Mouse (Mus musculus): ENCODE data around the gene Lpcat2b. TPM values are rescaled to one million over a fixed set of nuclear protein-coding genes. Genes with fewer than 3 reads are reported as not detected.

Gene Lpcat2b
- polyA plus RNA-seq, 1 experiment: not detected

DNA sequence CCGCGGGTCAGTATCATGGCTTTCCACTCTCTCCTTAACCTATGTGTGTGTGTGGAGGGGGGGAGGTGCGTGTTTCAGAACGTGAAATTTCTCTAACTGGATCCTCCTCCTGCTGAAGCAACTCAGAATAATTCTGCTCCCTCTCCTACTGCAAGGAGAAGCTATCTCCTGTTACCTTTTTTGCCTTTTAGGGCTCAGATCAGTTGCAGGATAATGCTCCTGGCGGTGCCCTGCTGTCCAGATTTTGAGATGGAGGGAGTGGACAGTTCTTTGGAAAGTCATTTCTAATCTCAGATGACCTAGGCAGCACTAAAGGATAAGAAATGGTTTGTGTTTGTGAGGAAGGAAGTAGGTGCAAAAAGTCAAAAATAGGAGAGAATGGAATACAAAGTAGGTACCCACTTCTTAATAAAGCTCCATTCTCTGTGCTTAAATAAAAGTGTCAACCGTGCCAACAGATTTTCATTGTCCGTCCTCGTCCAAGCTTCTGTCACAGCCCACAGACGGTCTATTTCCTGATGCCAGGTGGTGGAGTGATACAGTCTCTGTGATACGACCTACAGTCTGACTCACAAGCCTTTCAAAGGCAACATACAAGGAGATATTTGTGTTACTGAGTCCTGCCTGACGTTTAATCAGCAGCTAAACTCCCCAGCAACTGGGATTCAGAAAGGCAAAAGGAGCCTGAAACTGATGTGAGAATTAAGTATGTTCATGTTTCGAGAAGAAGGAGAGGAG lies 27.2 kb upstream of the Lpcat2b start:
- WGBS: 34% methylated on average over 12 of the region's 12 CpGs
- TF ChIP-seq CTCF (IDR thresholded peaks at IDR 0.05; ENCODE audit: extremely low read depth, insufficient read depth, insufficient read length, insufficient replicate concordance): no peak
- TF ChIP-seq POLR2A (IDR thresholded peaks at IDR 0.05; ENCODE audit: low read depth, low read length): no peak
- Histone ChIP-seq H3K36me3 (ENCODE audit: control insufficient read depth, insufficient read depth, low read length) (no peaks in the 10 kb centered on the region), H3K4me1 (ENCODE audit: control insufficient read depth, insufficient read depth, insufficient read length) (peaks cover 4% of the 10 kb centered on the region), H3K27ac (ENCODE audit: insufficient read depth, low read length) (no peak overlapping the region), H3K4me3 (ENCODE audit: extremely low read depth, insufficient read depth, insufficient read length) (peak overlapping the region; percentile 41; the same call in 1 of the 2 replicates), H3K27me3 (ENCODE audit: control insufficient read depth, insufficient read depth, low read length) (peaks cover 9% of the 10 kb centered on the region)
- no peak for DNase-seq (ENCODE audit: low read depth in 1 of 2, low spot score in 2 of 2)

DNA sequence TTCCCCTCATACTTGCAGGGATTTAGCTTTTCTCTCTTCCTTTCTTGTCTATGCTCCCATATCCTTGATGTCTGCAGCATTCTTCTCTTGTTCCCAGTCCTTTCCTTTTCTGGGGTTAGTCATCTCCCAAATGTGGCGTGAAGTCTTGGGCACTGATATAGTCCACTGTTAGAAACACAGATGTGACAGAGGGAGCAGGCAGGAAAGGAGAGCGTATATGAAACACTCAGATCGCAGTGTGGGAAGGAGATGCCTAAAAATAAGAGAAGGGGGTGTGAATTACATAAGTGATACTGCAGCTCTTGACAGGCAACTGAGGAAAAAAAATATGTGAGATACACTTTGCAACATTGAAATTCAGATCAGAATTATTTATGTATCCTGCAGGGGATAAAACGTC lies 26.0 kb upstream of the Lpcat2b start:
- no peak overlapping the region for H3K4me3 ChIP-seq (ENCODE audit: extremely low read depth, insufficient read depth, insufficient read length)

DNA sequence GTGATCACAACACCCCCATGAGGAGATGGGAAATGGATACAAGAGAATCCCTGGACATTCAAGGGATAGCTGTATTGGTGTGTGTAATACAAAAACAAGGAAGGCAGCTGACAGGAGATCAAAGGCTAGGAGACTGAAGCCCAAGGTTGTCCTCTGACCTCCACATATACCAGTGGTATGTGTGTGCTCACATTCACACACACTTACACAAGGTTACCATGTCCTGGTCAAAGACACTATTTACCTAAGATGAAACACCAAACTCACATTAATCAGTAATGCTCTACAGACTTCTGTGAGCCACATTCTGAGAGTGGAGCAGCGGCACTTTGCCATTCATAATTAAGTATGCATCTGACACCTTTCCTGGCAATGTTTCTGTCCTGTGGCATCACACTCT lies 21.0 kb upstream of the Lpcat2b start:
- 93% methylated on average over 1 of the region's 1 CpGs for WGBS
- DNase-seq (ENCODE audit: low read depth in 1 of 2, low spot score in 2 of 2): no peak
- TF ChIP-seq CTCF (IDR thresholded peaks at IDR 0.05; ENCODE audit: extremely low read depth, insufficient read depth, insufficient read length, insufficient replicate concordance): no peak
- TF ChIP-seq POLR2A (IDR thresholded peaks at IDR 0.05; ENCODE audit: low read depth, low read length): no peak

More for the DNA sequence above, 26.0 kb upstream of the Lpcat2b start:
- DNase-seq (ENCODE audit: low read depth in 1 of 2, low spot score in 2 of 2): no peak
- no peak for TF ChIP-seq POLR2A (IDR thresholded peaks at IDR 0.05; ENCODE audit: low read depth, low read length)
- TF ChIP-seq CTCF (IDR thresholded peaks at IDR 0.05; ENCODE audit: extremely low read depth, insufficient read depth, insufficient read length, insufficient replicate concordance): no peak
- Histone ChIP-seq H3K4me1 (ENCODE audit: control insufficient read depth, insufficient read depth, insufficient read length) (peaks cover 4% of the 10 kb centered on the region), H3K27ac (ENCODE audit: insufficient read depth, low read length) (no peak overlapping the region), H3K27me3 (ENCODE audit: control insufficient read depth, insufficient read depth, low read length) (peaks cover 9% of the 10 kb centered on the region), H3K36me3 (ENCODE audit: control insufficient read depth, insufficient read depth, low read length) (no peaks in the 10 kb centered on the region)
- WGBS: 94% methylated on average over 4 of the region's 4 CpGs

DNA sequence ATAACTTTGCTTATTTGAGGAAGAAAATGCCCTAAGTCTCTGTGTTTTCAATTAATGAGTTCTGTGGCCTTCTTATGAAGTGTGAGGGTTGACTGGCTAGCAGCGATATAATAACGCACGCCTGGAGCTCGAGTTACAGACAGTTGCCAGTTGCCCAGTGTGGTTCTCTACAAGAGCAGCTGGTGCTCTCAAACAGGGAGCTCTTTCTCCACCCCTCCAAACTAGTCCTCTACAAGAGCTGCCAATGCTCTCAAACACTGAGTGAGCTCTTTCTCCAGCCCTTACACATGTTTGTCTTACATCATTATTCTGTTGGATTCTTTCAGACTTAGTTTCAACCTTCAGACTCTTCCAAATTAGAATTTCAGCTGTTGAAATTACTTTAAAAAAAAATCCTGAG lies 20.0 kb upstream of the Lpcat2b start:
- WGBS: 84% methylated on average over 4 of the region's 4 CpGs

More for the DNA sequence above, 21.0 kb upstream of the Lpcat2b start:
- no peak overlapping the region for H3K27ac ChIP-seq (ENCODE audit: insufficient read depth, low read length)
- H3K4me1 ChIP-seq (ENCODE audit: control insufficient read depth, insufficient read depth, insufficient read length): no peaks in the 10 kb centered on the region
- H3K27me3 ChIP-seq (ENCODE audit: control insufficient read depth, insufficient read depth, low read length): no peaks in the 10 kb centered on the region
- no peak overlapping the region for H3K4me3 ChIP-seq (ENCODE audit: extremely low read depth, insufficient read depth, insufficient read length)
- no peaks in the 10 kb centered on the region for H3K36me3 ChIP-seq (ENCODE audit: control insufficient read depth, insufficient read depth, low read length)

DNA sequence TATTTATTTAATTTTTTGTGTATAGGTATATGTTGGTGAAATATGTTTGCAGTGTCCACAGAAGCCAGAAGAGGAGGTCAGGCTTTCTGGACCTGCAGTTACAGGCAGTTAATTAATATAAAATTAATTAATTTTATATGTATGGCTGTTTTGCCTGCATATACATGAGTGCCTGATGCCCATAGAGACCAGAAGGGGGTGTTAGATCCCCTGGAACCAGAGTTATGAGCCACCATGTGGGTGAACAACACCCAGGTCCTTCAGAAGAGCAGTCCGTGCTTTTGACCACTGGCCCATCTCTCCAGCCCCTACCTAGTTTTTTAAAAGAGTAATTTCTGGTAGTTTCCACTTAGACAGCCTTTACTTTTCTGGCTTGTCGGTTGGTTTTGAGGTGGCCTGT lies 19.1 kb upstream of the Lpcat2b start:
- DNase-seq (ENCODE audit: low read depth in 1 of 2, low spot score in 2 of 2): no peak
- no peaks in the 10 kb centered on the region for H3K36me3 ChIP-seq (ENCODE audit: control insufficient read depth, insufficient read depth, low read length)
- no peaks in the 10 kb centered on the region for H3K4me1 ChIP-seq (ENCODE audit: control insufficient read depth, insufficient read depth, insufficient read length)
- no peaks in the 10 kb centered on the region for H3K27me3 ChIP-seq (ENCODE audit: control insufficient read depth, insufficient read depth, low read length)
- TF ChIP-seq CTCF (IDR thresholded peaks at IDR 0.05; ENCODE audit: extremely low read depth, insufficient read depth, insufficient read length, insufficient replicate concordance) (no peak), POLR2A (IDR thresholded peaks at IDR 0.05; ENCODE audit: low read depth, low read length) (no peak)
- no peak overlapping the region for H3K4me3 ChIP-seq (ENCODE audit: extremely low read depth, insufficient read depth, insufficient read length)
- H3K27ac ChIP-seq (ENCODE audit: insufficient read depth, low read length): no peak overlapping the region
- WGBS: 89% methylated on average over 2 of the region's 2 CpGs

More for the DNA sequence above, 20.0 kb upstream of the Lpcat2b start:
- DNase-seq (ENCODE audit: low read depth in 1 of 2, low spot score in 2 of 2): no peak
- Histone ChIP-seq H3K27me3 (ENCODE audit: control insufficient read depth, insufficient read depth, low read length) (no peaks in the 10 kb centered on the region), H3K4me3 (ENCODE audit: extremely low read depth, insufficient read depth, insufficient read length) (no peak overlapping the region), H3K36me3 (ENCODE audit: control insufficient read depth, insufficient read depth, low read length) (no peaks in the 10 kb centered on the region), H3K27ac (ENCODE audit: insufficient read depth, low read length) (no peak overlapping the region), H3K4me1 (ENCODE audit: control insufficient read depth, insufficient read depth, insufficient read length) (no peaks in the 10 kb centered on the region)
- no peak for TF ChIP-seq POLR2A (IDR thresholded peaks at IDR 0.05; ENCODE audit: low read depth, low read length)

DNA sequence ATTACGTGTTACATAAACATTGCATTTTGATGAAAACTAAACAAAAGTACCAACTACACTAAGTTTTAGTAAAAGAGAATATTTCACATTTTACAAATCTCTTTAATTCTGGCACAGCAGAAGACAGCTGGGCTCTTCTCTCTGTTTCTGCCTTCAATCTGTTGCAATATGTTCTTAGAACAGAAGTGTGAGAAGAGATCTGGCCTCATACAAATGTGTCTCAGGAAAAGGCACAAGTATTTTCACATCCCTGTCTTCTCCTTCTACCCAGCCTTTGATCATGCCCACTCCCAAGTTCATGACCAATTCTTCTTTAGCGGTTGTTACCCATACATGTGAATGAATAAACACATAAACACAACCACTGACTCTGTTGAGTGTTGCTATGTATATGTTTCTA lies 16.3 kb upstream of the Lpcat2b start:
- no peak for DNase-seq (ENCODE audit: low read depth in 1 of 2, low spot score in 2 of 2)
- WGBS: 89% methylated on average over 2 of the region's 2 CpGs
- H3K36me3 ChIP-seq (ENCODE audit: control insufficient read depth, insufficient read depth, low read length): no peaks in the 10 kb centered on the region
- no peak for TF ChIP-seq CTCF (IDR thresholded peaks at IDR 0.05; ENCODE audit: extremely low read depth, insufficient read depth, insufficient read length, insufficient replicate concordance)
- TF ChIP-seq POLR2A (IDR thresholded peaks at IDR 0.05; ENCODE audit: low read depth, low read length): no peak
- H3K27me3 ChIP-seq (ENCODE audit: control insufficient read depth, insufficient read depth, low read length): no peaks in the 10 kb centered on the region
- H3K27ac ChIP-seq (ENCODE audit: insufficient read depth, low read length): no peak overlapping the region
- no peaks in the 10 kb centered on the region for H3K4me1 ChIP-seq (ENCODE audit: control insufficient read depth, insufficient read depth, insufficient read length)
- no peak overlapping the region for H3K4me3 ChIP-seq (ENCODE audit: extremely low read depth, insufficient read depth, insufficient read length)

DNA sequence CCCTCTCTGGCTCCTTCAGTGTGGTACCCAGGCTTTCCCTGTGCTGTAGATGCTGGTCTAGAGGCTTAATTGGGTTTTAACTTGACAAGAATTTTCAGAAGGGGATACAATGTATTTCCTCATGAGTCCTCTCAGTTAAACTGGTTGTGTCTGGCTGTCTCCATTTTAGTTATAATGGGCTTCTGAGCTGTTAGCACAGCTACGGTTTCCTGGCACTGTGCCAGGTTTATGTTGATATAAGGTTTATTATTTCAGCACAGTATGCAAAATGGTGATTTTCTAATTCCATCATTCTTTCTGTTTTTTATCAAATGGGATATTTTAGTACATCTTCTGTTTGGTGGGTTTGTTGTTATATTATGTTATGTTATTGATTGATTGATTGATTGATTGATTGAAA lies 9.7 kb upstream of the Lpcat2b start:
- TF ChIP-seq CTCF (IDR thresholded peaks at IDR 0.05; ENCODE audit: extremely low read depth, insufficient read depth, insufficient read length, insufficient replicate concordance): no peak
- TF ChIP-seq POLR2A (IDR thresholded peaks at IDR 0.05; ENCODE audit: low read depth, low read length): no peak
- Histone ChIP-seq H3K4me1 (ENCODE audit: control insufficient read depth, insufficient read depth, insufficient read length) (no peaks in the 10 kb centered on the region), H3K4me3 (ENCODE audit: extremely low read depth, insufficient read depth, insufficient read length) (no peak overlapping the region), H3K27ac (ENCODE audit: insufficient read depth, low read length) (no peak overlapping the region), H3K36me3 (ENCODE audit: control insufficient read depth, insufficient read depth, low read length) (no peaks in the 10 kb centered on the region), H3K27me3 (ENCODE audit: control insufficient read depth, insufficient read depth, low read length) (no peaks in the 10 kb centered on the region)
- 51% methylated on average over 1 of the region's 1 CpGs for WGBS
- DNase-seq (ENCODE audit: low read depth in 1 of 2, low spot score in 2 of 2): no peak

Measured in spleen, adult 2 months (tissue).